Mouse (Mus musculus) left cerebral cortex, adult 11 months (tissue): ENCODE measurements around the gene Apoh.

Source experiments
- DNase-seq: peaks from one replicate; pipeline ENCODE4 v3.0.0; 2022; ENCODE audit warnings: low spot score

Apoh gene

GRCm38 (mm10) chr11:108382664-108383063 lies 39.5 kb downstream of the Apoh start:
- no peak for DNase-seq

- no peak for DNase-seq
Measured at GRCm38 (mm10) chr11:108384920-108385665, 41.9 kb downstream of the Apoh start.

GRCm38 (mm10) chr11:108385666-108386024 lies 42.5 kb downstream of the Apoh start:
- DNase-seq, result no peak

GRCm38 (mm10) chr11:108395061-108395460 lies 51.9 kb downstream of the Apoh start:
- no peak for DNase-seq

GRCm38 (mm10) chr11:108396076-108396829 lies 53.1 kb downstream of the Apoh start:
- no peak for DNase-seq

- no peak for DNase-seq
Measured at GRCm38 (mm10) chr11:108409876-108410644, 66.9 kb downstream of the Apoh start.

GRCm38 (mm10) chr11:108416360-108416759 lies 73.2 kb downstream of the Apoh start:
- no peak for DNase-seq

GRCm38 (mm10) chr11:108418540-108418939 lies 75.4 kb downstream of the Apoh start:
- no peak for DNase-seq

- no peak for DNase-seq
Measured at GRCm38 (mm10) chr11:108419242-108419641, 76.1 kb downstream of the Apoh start.

- DNase-seq, result no peak
Measured at GRCm38 (mm10) chr11:108420751-108421150, 77.6 kb downstream of the Apoh start.

- no peak for DNase-seq
Measured at GRCm38 (mm10) chr11:108423221-108423620, 80.1 kb downstream of the Apoh start.

GRCm38 (mm10) chr11:108424111-108424510 lies 81.0 kb downstream of the Apoh start:
- no peak for DNase-seq

GRCm38 (mm10) chr11:108424889-108425591 lies 81.9 kb downstream of the Apoh start, which contains the start of gene Cep112:
Cep112 (plus strand) TSS chr11:108425192.
- peak; percentile 97 for DNase-seq

GRCm38 (mm10) chr11:108425592-108425921 lies 82.4 kb downstream of the Apoh start:
- no peak for DNase-seq

GRCm38 (mm10) chr11:108426086-108426485 lies 82.9 kb downstream of the Apoh start:
- no peak for DNase-seq

- no peak for DNase-seq
Measured at GRCm38 (mm10) chr11:108427191-108427590, 84.0 kb downstream of the Apoh start.

- DNase-seq, result no peak
Measured at GRCm38 (mm10) chr11:108429076-108429475, 85.9 kb downstream of the Apoh start.

- no peak for DNase-seq
Measured at GRCm38 (mm10) chr11:108443893-108444563, 100.9 kb downstream of the Apoh start.

- DNase-seq, result no peak
Measured at GRCm38 (mm10) chr11:108447148-108447547, 104.0 kb downstream of the Apoh start.

- peak; percentile 37 for DNase-seq
Measured at GRCm38 (mm10) chr11:108449811-108450210, 106.7 kb downstream of the Apoh start.

GRCm38 (mm10) chr11:108459599-108459998 lies 116.4 kb downstream of the Apoh start:
- DNase-seq, result no peak
